Mouse (Mus musculus): ENCODE data around the gene Scn8a. TPM values are rescaled to one million over a fixed set of nuclear protein-coding genes. Genes with fewer than 3 reads are reported as not detected.

Gene Scn8a
- polyA plus RNA-seq, 1 experiment: 0.09 TPM

- H3K4me1 ChIP-seq (ENCODE audit: control insufficient read depth, insufficient read depth, low read length): no peaks in the 10 kb centered on the region
- H3K27ac ChIP-seq (ENCODE audit: insufficient read depth, low read length): no peak overlapping the region
- no peak overlapping the region for H3K4me3 ChIP-seq (ENCODE audit: insufficient read depth, low read length)
- TF ChIP-seq POLR2A (IDR thresholded peaks at IDR 0.05; ENCODE audit: low read depth, low read length) (no peak), CTCF (IDR thresholded peaks at IDR 0.05; ENCODE audit: borderline replicate concordance, insufficient read depth, low read length) (no peak)
These were observed 103.1 kb downstream of the Scn8a start for GRCm38 (mm10) chr15:100972795-100973194.

- Histone ChIP-seq H3K4me1 (ENCODE audit: control insufficient read depth, insufficient read depth, low read length) (no peaks in the 10 kb centered on the region), H3K27ac (ENCODE audit: insufficient read depth, low read length) (no peak overlapping the region), H3K4me3 (ENCODE audit: insufficient read depth, low read length) (no peak overlapping the region)
- TF ChIP-seq POLR2A (IDR thresholded peaks at IDR 0.05; ENCODE audit: low read depth, low read length): no peak
- no peak for TF ChIP-seq CTCF (IDR thresholded peaks at IDR 0.05; ENCODE audit: borderline replicate concordance, insufficient read depth, low read length)
These were observed 105.0 kb downstream of the Scn8a start for GRCm38 (mm10) chr15:100974679-100975078.

- Histone ChIP-seq H3K4me1 (ENCODE audit: control insufficient read depth, insufficient read depth, low read length) (0 out of 2 replicates have a peak, but pooled peaks cover 3% of the 10 kb centered on the region), H3K27ac (ENCODE audit: insufficient read depth, low read length) (no peak overlapping the region), H3K4me3 (ENCODE audit: insufficient read depth, low read length) (peak overlapping the region; percentile 65)
- peak; percentile 20; the same call in 1 of the 2 replicates for TF ChIP-seq CTCF (IDR thresholded peaks at IDR 0.05; ENCODE audit: borderline replicate concordance, insufficient read depth, low read length)
- no peak for TF ChIP-seq POLR2A (IDR thresholded peaks at IDR 0.05; ENCODE audit: low read depth, low read length)
These were observed 113.9 kb downstream of the Scn8a start for GRCm38 (mm10) chr15:100983427-100984153.

- Histone ChIP-seq H3K27ac (ENCODE audit: insufficient read depth, low read length) (no peak overlapping the region), H3K4me3 (ENCODE audit: insufficient read depth, low read length) (peak overlapping the region; percentile 65)
These were observed 114.7 kb downstream of the Scn8a start for GRCm38 (mm10) chr15:100984154-100984893.

GRCm38 (mm10) chr15:100986479-100986878, 116.8 kb downstream of the Scn8a start:
- no peak overlapping the region for H3K4me3 ChIP-seq (ENCODE audit: insufficient read depth, low read length)
- no peak overlapping the region for H3K27ac ChIP-seq (ENCODE audit: insufficient read depth, low read length)
- no peak for TF ChIP-seq CTCF (IDR thresholded peaks at IDR 0.05; ENCODE audit: borderline replicate concordance, insufficient read depth, low read length)
- TF ChIP-seq POLR2A (IDR thresholded peaks at IDR 0.05; ENCODE audit: low read depth, low read length): no peak
- H3K4me1 ChIP-seq (ENCODE audit: control insufficient read depth, insufficient read depth, low read length): 0 out of 2 replicates have a peak, but pooled peaks cover 3% of the 10 kb centered on the region

More at GRCm38 (mm10) chr15:100984154-100984893, 114.7 kb downstream of the Scn8a start:
- TF ChIP-seq POLR2A (IDR thresholded peaks at IDR 0.05; ENCODE audit: low read depth, low read length) (no peak), CTCF (IDR thresholded peaks at IDR 0.05; ENCODE audit: borderline replicate concordance, insufficient read depth, low read length) (no peak)
- 0 out of 2 replicates have a peak, but pooled peaks cover 3% of the 10 kb centered on the region for H3K4me1 ChIP-seq (ENCODE audit: control insufficient read depth, insufficient read depth, low read length)

GRCm38 (mm10) chr15:100987031-100987430, 117.4 kb downstream of the Scn8a start:
- Histone ChIP-seq H3K4me3 (ENCODE audit: insufficient read depth, low read length) (no peak overlapping the region), H3K27ac (ENCODE audit: insufficient read depth, low read length) (no peak overlapping the region), H3K4me1 (ENCODE audit: control insufficient read depth, insufficient read depth, low read length) (0 out of 2 replicates have a peak, but pooled peaks cover 3% of the 10 kb centered on the region)
- TF ChIP-seq POLR2A (IDR thresholded peaks at IDR 0.05; ENCODE audit: low read depth, low read length) (no peak), CTCF (IDR thresholded peaks at IDR 0.05; ENCODE audit: borderline replicate concordance, insufficient read depth, low read length) (no peak)

- Histone ChIP-seq H3K27ac (ENCODE audit: insufficient read depth, low read length) (no peak overlapping the region), H3K4me1 (ENCODE audit: control insufficient read depth, insufficient read depth, low read length) (no peaks in the 10 kb centered on the region), H3K4me3 (ENCODE audit: insufficient read depth, low read length) (no peak overlapping the region)
- TF ChIP-seq CTCF (IDR thresholded peaks at IDR 0.05; ENCODE audit: borderline replicate concordance, insufficient read depth, low read length) (no peak), POLR2A (IDR thresholded peaks at IDR 0.05; ENCODE audit: low read depth, low read length) (no peak)
These were observed 120.6 kb downstream of the Scn8a start for GRCm38 (mm10) chr15:100990283-100990682.

GRCm38 (mm10) chr15:100997090-100997489, 127.4 kb downstream of the Scn8a start:
- H3K4me3 ChIP-seq (ENCODE audit: insufficient read depth, low read length): no peak overlapping the region
- TF ChIP-seq POLR2A (IDR thresholded peaks at IDR 0.05; ENCODE audit: low read depth, low read length) (no peak), CTCF (IDR thresholded peaks at IDR 0.05; ENCODE audit: borderline replicate concordance, insufficient read depth, low read length) (peak; percentile 78; the same call in 1 of the 2 replicates)
- no peaks in the 10 kb centered on the region for H3K4me1 ChIP-seq (ENCODE audit: control insufficient read depth, insufficient read depth, low read length)
- H3K27ac ChIP-seq (ENCODE audit: insufficient read depth, low read length): no peak overlapping the region

- Histone ChIP-seq H3K4me3 (ENCODE audit: insufficient read depth, low read length) (no peak overlapping the region), H3K4me1 (ENCODE audit: control insufficient read depth, insufficient read depth, low read length) (no peaks in the 10 kb centered on the region), H3K27ac (ENCODE audit: insufficient read depth, low read length) (no peak overlapping the region)
- TF ChIP-seq CTCF (IDR thresholded peaks at IDR 0.05; ENCODE audit: borderline replicate concordance, insufficient read depth, low read length) (no peak), POLR2A (IDR thresholded peaks at IDR 0.05; ENCODE audit: low read depth, low read length) (no peak)
These were observed 132.0 kb downstream of the Scn8a start for GRCm38 (mm10) chr15:101001685-101002084.

GRCm38 (mm10) chr15:101002466-101002865, 132.8 kb downstream of the Scn8a start:
- TF ChIP-seq POLR2A (IDR thresholded peaks at IDR 0.05; ENCODE audit: low read depth, low read length) (no peak), CTCF (IDR thresholded peaks at IDR 0.05; ENCODE audit: borderline replicate concordance, insufficient read depth, low read length) (no peak)
- no peaks in the 10 kb centered on the region for H3K4me1 ChIP-seq (ENCODE audit: control insufficient read depth, insufficient read depth, low read length)
- H3K4me3 ChIP-seq (ENCODE audit: insufficient read depth, low read length): no peak overlapping the region
- H3K27ac ChIP-seq (ENCODE audit: insufficient read depth, low read length): no peak overlapping the region
